Mouse (Mus musculus): ENCODE results near the gene Armc6.

Gene Armc6

DNA sequence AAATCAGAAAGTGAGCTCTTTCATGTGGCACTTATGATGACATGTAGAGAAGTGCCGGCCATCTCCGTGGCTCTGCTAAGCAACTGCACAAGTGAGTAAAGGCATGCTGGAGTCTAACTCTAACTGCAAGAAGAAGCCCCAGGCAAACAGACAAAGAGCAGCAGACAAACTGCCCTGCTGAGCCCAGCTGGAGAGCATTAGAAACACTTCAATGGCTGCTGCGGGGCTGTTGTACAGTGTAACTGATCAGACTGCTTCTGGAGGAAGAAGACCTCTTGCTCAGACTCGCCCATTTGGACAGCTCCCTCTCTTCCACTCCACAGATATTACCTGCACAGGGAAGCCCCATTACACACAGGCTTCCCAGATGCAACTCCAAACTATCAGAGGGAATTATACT lies 6.3 kb downstream of the Armc6 start:
- no peak for DNase-seq

DNA sequence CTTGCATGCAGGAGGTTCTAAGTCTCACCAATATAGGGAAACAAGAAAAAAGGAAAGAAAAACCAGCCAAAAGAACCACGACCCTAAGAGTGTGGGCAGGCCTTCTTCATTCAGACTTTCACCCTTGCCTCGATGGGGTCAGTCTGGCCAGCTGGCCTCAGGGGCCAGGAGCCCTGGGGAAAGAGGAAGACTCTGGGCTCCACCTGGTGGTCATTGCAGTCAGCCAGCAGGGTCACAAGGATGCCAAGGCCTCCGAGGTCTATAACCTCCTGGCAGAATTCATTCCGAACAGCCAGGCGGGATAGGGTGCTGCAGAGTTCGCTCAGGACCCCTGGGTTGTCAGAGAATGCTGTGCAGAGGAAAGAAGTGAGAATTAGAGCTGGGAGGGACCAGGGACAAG lies 10.9 kb downstream of the Armc6 start:
- peak; percentile 70 for DNase-seq

DNA sequence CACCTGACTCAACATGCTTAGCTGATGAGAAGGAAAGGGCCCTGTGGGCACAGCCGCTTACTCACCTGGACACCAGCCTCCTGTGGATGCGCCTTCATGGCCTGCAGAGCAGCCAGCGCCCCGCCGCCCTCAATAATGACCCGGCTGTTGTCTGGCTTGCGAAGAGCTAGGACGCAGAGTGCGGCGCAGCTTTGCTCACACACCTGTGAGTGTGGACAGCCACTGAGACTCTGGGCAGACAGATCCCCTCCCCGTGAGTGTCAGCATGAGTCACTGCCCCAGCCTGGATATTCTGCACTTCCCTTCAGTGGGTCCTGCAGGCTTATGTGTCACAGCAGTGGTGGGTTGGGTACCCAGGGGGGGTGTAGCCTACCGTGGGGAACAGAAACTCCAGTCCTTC lies 12.2 kb downstream of the Armc6 start:
- DNase-seq, result no peak

DNA sequence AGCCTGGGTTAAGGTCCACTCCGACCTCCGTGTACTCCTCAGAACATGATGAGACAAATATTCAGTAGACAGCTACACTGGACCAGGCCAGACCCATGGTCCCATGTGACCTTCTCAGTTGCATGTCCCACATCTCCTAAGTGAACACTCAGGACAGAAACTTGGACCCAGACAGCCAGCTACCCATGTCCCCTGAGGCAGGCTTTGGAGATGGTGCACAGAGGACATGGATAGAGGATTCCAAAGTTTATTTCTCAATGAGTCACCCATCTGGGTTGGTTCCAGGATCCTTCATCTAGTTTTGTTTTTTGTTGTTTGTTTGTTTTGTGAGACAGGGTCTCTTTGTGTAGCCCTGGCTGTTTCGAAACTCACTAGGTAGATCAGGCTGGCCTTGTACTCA lies 13.4 kb downstream of the Armc6 start:
- no peak for DNase-seq

DNA sequence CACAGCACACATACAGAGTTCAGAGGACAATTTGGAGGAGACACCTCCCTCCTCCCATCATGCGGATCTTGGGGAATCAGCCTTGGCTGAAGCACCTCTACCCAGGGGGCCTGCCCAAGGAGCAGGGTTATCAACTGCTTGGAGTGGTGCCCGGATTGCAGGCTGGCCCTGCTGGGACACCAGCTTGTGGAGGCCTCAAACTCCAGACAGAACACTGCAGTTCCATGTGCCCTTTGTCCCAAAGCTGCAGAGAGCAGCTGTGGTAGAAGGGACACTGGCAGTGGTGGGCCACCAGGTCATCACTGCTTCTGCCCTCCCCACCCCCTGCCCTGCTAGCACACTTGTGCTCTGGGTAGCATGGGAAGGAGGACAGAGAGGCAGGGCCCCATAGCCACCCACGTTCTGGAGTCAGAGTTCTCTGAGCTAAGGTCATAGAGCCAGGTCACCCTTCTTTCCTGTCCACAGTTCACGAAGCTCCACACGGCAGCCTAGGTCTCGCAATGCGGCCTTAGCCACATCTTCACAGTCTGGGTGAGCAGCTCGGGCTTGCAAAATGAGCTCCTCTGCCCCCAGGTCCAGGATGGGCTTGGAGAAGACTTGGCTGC lies 13.9 kb downstream of the Armc6 start:
- DNase-seq, result no peak

DNA sequence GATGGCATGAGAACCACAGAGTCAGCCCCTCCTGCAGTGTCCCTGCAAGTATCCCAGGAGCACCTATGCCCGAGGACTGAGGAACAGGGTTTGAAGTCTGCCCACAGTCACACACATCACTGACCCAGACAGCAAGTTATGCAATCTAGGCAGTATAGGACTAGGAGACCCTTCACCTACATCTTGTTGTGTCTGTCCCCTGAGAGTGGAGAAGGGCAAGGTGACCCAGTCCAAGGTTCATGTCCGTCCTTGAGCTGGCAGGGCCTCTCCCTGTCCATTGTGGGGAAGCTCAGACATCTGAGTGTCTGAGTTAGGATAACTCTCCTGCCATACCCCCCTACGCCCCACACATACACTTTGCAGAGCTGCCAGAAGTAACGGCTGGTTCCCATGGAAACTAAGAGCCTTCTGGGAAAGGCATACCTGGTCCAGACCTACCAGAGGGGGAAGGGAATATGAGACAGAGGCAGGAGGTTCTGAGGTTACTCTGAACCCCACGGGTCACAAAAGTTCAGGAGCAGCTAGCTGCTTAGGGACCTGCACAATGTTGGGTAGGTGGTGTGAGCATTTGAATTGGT lies 15.1 kb downstream of the Armc6 start:
- DNase-seq, result no peak

DNA sequence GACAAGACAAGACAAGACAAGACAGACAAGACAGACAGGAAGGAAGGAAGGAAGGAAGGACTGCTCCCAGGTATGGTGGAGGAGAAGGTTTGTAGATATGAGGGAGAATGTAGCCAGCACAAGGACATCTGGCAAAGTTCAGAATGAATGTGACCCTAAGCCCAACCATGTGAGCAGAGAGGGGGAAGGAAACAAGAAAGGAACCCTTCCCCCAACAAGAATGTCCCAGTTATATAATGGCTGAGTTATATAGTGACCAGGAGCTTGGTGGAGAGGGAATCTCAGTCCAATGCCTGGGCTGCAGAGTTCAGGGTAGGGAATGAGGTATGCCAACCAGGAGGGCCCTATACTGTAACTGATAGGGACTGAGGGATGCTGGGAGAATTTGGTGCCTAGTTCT lies 16.8 kb downstream of the Armc6 start:
- DNase-seq, result no peak

DNA sequence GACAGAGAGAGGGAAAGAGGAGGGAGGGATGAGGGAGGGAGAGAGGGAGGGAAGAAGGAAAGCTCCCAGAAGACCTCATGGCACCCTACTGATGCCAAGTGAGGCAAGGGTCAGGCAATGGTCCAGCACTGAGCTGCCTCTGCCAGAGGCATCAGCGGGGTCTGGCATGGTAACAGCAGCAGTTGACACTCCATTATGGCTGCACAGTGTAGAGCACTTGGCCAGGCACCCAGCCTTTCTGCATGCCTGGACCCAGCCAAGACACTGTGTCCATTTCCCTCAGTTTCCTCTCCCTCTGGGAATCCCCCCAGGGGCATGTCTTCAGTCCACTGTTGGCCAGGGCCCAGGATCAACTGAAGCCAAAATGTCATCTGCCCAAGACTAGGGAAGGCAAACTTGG lies 17.7 kb downstream of the Armc6 start:
- peak; percentile 82 for DNase-seq

DNA sequence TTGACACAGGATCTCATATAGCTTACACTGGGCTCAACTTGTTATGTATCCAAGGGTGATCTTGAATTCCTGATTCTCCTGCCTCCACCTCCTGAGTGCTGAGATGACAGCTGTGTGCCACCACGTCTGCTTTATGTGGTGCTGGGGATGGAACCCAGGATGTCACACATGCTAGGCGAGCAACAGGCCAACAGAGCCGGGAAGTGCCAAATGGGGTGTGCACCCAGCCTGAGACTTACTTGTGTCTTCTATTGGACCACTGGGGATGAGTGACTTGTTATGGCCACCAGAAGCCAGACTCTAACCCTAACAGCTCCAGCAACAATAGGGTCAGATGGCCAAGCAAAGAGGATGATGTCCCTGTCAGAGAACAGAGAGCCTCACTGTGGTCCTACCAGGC lies 18.1 kb downstream of the Armc6 start:
- peak; percentile 28 for DNase-seq

DNA sequence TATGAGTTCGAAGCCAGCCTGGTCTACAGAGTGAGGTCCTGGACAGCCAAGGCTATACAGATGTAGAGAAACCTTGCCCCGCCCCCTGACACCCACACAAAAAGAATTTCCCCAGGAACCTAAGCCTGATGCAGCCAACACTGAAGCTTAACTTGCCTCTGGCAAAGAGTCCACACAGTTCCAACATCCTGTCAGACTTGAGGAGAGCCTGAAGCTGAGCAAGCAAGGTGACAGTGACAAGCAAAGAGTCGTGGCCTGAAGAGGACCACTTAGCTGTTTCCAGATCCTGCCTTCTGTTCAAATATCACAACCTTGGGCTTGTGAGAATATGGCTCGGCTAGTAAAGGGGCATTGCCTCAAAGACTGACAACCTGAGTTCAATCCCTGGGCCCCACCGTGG lies 19.2 kb downstream of the Armc6 start:
- DNase-seq, result no peak

DNA sequence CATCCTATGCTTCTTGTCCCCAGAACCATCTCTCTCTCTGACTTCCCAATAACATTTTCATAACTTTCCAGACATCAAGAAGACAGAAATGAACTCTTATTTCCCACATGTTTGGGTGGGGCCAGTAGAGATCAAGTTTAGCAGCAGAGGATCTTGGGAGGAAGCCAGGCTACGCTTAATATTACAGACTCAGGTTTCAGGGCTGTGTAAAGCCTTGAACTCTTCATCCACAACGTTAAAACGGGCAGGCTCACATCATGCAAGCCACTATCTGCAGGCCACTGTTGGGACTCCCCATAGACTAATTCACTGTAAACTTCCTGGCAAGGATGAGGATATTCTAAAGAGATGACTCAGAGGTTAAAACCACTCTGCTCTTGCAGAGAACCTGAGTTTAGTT lies 19.9 kb downstream of the Armc6 start:
- DNase-seq, result no peak

DNA sequence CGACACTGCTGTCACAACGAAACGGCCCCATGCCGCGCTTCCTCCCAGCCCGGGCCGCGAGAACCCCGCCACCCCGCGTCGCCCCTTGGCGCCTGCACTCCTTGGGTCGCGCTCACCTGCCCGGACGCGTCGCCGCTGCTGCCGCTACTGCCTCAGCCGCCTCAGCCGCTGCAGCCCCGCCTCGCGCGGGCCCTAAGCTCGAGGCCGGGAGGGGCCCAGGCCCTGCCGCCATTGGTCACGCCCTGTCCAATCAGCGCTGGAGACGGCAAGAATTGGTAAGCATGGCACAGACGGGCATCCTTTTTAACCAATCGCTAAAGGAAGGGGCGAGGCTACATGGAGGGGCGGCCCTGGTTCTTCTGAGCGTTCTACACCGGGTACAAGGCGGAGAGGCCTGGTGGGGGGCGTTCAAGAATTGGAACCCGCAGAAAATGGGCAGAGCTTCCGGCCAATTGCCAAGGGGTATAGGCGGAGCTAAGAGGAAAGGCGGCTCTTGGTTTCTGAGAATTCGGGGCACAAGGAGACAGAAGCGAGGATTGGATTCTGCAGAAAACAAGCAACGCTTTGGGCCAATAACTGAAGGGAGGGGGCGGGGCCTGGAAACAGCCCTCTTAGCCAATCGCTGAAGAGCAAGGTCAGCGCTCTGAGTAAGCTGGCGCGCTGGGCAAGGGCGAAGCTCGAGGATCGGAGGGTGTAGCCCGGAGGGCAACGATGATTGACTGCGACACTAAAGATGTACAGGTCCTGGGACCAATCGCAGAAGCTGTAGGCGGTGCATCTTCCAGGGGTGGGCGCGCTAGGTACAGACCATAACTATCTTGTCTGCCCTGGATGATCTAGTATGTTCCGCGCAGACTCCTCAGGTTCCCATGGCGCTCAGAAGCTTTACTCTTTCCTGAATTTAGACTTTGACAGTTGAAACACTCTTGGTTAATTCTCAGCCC lies 21.9 kb downstream of the Armc6 start, which contains the start of gene Slc25a42:
TSS of gene Slc25a42 (minus strand) at position 194 of the 944 bp plus-strand sequence.
- DNase-seq, result peak; percentile 97

DNA sequence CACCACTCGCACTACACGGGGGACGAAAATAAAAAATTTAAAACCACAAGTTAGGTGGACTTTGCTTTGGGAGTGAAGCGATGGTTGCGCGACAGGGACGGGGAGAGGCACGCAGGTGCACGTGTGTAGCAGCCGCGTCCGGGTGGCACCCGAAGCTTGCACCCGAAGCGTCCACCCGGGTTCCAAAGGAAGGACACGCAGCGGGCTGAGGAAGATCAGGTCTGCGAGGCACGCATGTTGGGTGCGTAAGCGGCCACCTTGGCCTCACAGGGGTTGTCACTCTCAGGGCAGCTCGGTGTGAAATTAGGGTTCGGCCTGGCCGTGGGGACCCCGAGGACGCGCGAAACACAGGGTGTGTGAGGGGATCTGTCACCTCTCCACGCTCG lies 22.5 kb downstream of the Armc6 start:
- no peak for DNase-seq

DNA sequence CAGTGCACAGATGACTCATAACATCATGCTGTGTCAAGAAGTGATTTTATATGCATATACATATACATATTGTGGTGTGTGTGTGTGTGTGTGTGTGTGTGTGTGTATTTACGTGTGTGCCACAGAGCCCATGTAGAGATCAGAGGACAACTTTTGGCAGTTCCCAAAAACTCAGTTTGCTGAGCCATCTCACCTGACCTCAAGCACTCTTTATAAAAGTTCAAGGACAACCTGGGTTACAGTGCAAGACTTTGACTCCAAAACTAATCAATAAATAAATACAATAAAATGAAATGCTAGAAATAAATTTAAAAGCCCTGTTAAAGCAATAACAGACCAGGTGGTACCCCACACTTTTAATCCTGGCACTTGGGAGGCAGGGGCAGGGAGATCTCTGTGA lies 23.0 kb downstream of the Armc6 start:
- DNase-seq, result no peak

DNA sequence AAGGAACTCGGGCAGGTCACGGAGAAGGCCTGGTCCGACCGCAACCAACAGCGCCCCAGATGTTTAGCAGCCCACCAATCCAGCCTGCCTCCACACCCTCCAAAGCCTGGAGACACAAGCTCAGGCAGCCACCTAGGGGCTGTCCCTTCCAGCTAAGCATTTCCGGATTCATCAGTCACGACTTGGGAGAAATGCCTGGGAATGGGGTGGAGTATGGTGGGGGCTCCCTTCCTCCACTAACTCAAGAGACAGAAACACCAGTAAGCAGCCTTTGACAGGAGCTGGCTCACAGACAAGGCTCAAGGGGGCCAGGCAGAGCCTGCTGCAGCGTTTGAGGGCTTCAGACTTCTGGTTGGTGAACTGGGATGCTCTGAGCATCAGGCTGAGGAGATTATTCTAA lies 23.7 kb downstream of the Armc6 start:
- peak; percentile 27 for DNase-seq

DNA sequence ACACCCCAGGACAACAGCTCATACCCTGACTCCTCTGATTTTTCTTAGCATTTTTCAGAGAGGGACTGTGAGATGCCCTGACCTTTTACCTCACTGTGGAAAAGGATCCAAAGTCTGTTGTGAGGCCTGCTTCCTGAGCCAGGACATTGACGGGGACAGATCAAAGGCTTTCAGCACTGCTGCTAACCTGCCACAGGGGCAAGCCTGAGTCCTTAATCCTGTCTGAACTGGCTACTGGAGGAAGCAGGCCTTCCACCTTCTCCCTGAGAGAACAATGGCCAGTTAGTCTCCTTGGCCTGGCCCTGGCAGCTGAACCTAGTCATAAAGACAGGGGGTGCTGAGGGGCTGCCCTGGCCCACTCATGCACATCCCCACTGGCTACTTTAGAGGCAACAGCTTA lies 26.1 kb downstream of the Armc6 start:
- no peak for DNase-seq

DNA sequence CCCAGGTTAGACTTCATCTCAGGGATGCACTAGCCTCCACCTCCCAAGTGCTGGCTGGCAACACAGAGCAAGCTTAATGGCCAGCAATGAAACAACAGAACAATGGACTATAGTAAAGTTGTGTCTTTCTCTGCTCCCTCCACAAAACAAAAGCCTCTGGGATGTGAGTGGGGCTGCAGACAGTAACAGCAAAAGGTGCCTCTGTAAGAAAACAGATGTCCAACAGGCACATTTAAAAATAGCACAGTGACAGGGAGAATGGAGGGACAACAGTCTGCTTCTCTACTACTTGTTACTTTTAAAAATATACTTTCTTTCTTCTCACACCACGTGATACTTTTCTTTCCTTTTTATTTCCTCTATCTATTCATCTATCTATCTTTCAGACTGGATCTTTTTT lies 29.5 kb downstream of the Armc6 start:
- no peak for DNase-seq

DNA sequence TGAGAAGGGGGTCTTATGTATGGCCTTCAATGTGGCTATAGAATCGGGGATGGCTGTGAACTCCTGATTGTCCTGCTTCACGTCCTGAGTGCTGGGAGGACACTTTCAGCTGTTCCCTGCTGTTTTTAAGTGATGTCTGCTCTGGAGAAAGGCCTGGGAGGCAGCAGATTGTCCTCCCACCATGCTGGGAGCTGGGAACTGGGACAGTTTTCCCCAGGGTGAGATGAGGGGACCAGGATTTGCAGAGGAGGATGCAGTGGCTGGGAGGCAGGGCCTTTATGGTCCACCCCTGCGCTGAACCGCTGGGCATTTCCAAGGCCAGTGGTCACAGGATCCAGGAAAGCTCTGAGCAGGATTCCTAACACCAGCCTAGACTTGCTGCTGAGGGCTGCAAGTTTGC lies 31.2 kb downstream of the Armc6 start:
- no peak for DNase-seq

DNA sequence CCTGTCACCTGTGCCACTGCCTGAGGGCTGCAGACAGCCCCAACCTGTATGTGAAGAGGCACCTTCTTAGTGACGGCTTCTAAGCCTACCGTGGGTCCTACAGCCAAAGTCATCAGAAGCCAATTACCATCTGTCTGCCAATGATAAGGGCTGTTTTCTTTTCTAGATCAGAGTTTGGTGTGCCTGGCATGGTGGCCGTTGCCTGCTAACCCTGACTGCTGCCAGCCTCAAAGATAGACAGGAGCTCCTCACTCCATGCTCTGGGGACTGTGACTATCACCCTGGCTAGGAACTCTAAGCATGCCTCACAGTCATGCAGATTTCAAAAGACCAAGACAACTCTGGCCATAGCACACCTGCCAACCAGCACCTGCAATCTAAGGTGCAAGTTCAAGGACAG lies 32.8 kb downstream of the Armc6 start:
- no peak for DNase-seq

DNA sequence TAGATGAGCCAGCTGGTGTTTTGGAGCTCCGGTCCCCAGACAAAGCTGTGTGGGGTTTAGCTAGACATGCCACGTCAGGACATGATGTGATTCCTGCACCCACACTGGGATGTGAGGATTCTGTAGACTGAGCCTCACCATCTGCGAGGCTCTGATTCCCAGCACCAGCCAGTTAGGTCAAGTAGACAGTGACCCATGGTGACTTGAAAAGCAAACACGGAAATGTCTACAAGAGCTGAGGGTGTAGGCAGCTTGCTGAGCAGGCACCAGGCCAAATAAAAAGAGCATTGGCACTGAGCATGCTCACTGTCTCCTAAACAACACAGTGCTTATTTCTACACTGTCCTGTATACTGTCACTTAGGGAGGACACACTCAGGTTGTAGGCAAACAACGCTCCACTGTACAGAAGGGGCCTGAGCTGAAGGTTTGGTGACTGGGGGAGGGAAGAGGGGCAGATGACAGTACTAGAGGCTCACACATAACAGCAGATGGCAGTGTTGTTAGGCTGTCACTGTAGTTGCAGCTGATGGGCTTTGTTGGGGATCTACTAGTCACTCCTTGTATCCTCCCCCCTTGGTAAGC lies 34.1 kb downstream of the Armc6 start:
- DNase-seq, result peak; percentile 67

DNA sequence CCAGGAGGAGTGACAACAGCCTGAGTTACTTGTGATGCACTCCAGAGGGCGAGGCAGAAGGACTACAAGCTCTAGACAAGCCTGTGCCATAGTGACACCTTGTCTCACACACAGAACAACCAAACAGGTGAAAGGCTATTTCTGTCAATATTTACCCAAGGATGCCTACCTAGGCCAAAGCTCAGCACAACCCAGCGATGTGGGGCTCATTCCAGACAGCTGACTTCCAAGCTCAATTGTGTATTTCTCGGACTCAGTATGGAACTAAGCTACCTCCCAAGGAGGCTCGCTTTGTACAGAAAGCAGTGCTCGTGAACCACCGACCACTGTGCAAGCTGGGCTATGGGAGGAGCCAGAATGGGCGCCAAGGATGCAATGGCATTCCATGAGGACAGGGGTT lies 36.7 kb downstream of the Armc6 start:
- no peak for DNase-seq

DNA sequence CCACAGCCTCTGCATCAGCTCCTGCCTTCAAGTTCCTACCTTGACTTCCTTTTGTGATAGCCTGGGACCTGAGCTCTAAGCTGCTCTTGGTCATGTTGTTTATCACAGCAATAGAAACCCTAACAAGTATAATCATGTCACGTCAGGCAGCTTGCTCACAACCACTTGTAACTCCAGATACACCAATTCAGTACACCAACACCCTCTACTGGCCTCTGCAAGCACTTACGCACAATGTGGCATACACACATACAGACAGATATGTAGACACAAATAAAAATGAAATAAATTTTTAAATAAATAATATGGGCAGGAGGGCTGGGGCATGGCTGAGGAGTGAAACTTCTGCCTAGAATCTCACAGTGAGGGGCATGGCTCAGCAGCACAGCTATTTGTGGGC lies 38.5 kb downstream of the Armc6 start:
- DNase-seq, result no peak

DNA sequence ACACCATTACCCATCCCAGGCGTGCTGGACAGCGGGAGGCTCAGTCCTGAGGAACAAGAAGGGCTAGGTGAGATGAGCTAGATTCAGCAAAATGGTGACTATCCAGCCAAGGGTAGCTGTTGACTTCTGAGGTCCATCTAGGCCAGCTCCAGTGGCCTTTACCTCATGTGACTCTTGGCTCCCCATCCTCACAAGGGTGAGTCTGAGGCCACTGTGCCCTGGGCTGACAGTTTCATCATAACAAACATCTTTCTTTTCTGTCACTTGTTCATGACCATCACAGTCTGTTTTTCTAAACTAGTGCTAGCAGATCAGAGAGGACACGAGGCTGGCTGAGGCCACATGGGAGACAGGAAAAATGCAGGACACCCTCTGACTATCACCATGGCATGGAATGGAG lies 40.1 kb downstream of the Armc6 start:
- no peak for DNase-seq

DNA sequence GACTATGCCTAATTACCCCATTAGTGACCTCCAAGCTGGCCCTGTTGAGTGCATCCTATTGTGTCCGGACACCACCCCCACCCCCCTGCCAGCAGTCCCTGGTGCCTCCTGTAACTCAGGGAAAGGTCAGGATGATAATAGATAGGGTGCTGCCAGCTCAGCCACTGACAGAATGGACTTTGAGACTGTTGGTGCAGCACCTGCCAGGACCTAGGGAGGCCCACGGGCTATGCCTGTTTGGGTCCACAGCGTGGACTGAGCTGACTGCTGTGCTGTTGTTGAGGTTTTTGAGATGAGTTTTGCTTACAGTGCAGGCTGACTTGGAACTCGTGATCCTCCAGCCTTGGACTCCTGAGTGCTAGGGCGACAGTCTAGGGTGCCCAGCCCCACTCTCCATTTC lies 41.0 kb downstream of the Armc6 start:
- DNase-seq, result no peak

Data from lung, postnatal 14 days (tissue).